Mouse (Mus musculus) thymus, adult 2 months (tissue): Measurements from ENCODE around the gene Il18.

Experiments
- CTCF ChIP-seq: fragments of 200-500 bp; IDR thresholded peaks from 2 replicates; pipeline ENCODE4 v1.5.1; 2012; ENCODE audit warnings: mild to moderate bottlenecking, control low read depth, low read length, moderate library complexity, borderline replicate concordance; ENCODE audit not compliant: control insufficient read depth, poor library complexity, insufficient read depth; ENCODE audit errors: extremely low read depth
- POLR2A ChIP-seq: fragments of 200-500 bp; IDR thresholded peaks from 2 replicates; pipeline ENCODE4 v1.6.1; 2012; ENCODE audit warnings: mild to moderate bottlenecking, low read length, control low read depth, moderate library complexity; ENCODE audit not compliant: control insufficient read depth, poor library complexity, insufficient read depth; ENCODE audit errors: extremely low read depth

GRCm38 (mm10) chr9:50593544-50593943, 38.9 kb downstream of the Il18 start:
- no peak for TF ChIP-seq CTCF
- TF ChIP-seq POLR2A: no peak
